In the genomic region with DNA sequence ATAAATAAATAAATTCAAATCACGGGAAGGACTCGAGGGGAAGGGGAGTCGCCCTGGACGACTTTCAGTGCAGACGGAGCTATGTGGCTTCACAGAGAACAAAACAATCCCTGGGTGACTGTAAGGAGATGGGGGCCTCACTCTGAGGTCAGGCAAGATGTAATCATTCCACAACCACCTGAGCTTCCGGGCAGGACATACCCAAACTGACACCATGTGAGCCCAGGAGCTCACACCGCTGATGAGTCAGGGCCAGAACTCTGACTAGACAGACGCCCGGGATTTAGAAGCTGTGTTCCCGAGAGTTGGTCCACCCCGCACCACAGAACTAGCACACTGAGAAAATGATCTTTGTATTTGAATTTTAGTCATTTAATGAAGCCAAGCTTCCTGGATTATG, we compare ENCODE assay signal across 14 mouse cellular contexts. TPM values are rescaled to one million over a fixed set of nuclear protein-coding genes. Genes with fewer than 3 reads are reported as not detected.
A peak's percentile ranks its signal among the peaks of the same experiment; 100 is the strongest.
DNase-seq lines count a peak whose midpoint lies in the region; ATAC-seq and TF ChIP-seq lines count a peak whose summit lies in the region.
"Had no signal": no experiment of that assay in that cellular context is flagged by ENCODE, and none has a peak within 500 bp of the region (broad histone marks: within the 10 kb centered on the region; RNA-seq: fewer than 3 reads in every experiment).

No protein-coding gene starts in this region.

- no peaks in the 10 kb centered on the region for H3K4me1 ChIP-seq in heart, embryonic 14.5 days (ENCODE audit: control insufficient read depth in 2 of 2, insufficient read depth in 2 of 2, low read length in 2 of 2)
- H3K4me1 ChIP-seq in limb, embryonic 11.5 days (ENCODE audit: control insufficient read depth, insufficient read depth, low read length) = no peaks in the 10 kb centered on the region
- H3K4me1 ChIP-seq in limb, embryonic 10.5 days = peaks cover 12% of the 10 kb centered on the region; the same call in 1 of the 2 replicates
- H3K4me1 ChIP-seq in CH12.LX (ENCODE audit: control insufficient read depth in 1 of 2, insufficient read depth in 2 of 2) = peaks cover 3 to 6% of the 10 kb centered on the region in 2 experiments; a peak in 3 of 4 replicates

- no peaks in the 10 kb centered on the region for H3K36me3 ChIP-seq in heart, embryonic 14.5 days (ENCODE audit: control insufficient read depth, insufficient read depth, low read length)
- H3K36me3 ChIP-seq in limb, embryonic 11.5 days (ENCODE audit: control insufficient read depth, insufficient read depth, low read length) = no peaks in the 10 kb centered on the region
- H3K36me3 ChIP-seq in limb, embryonic 10.5 days = no peaks in the 10 kb centered on the region
- no peaks in the 10 kb centered on the region for H3K36me3 ChIP-seq in CH12.LX (replicated peaks in 1 of 2; ENCODE audit: control insufficient read depth in 1 of 2, insufficient read depth in 1 of 2, low read length in 1 of 2)

- dilution Hi-C loops in CH12.LX (cut with MboI; ENCODE audit: extremely low pct_ligation_motif_present, extremely low pct_unique_long_range_greater_than_20kb, low sequenced_read_pairs) = no loop called here

- peak; percentile 3 for DNase-seq in adrenal gland, postnatal 14 days
- DNase-seq in adrenal gland, adult 8-10 months = no peak
- no peak for DNase-seq in heart, adult 8-10 months (ENCODE audit: low spot score)
- DNase-seq in limb, embryonic 11.5 days (ENCODE audit: low spot score) = no peak
- DNase-seq in limb, embryonic 10.5 days (ENCODE audit: low spot score) = no peak
- DNase-seq in CH12.LX (ENCODE audit: extremely low read depth) = no peak
- no peak for DNase-seq in B cell, adult 2 months
- DNase-seq: cerebellum, adult 8-10 months; kidney, postnatal 10 days; left cerebral cortex, postnatal 4 days; lung, adult 2 months; thymus, postnatal 25 days had no signal

- peak overlapping the region in 1 of 2 experiments; percentile 16; a peak in 1 of 4 replicates for H3K4me3 ChIP-seq in heart, embryonic 14.5 days (ENCODE audit: control insufficient read depth in 1 of 2, insufficient read depth in 1 of 2, low read depth in 1 of 2, low read length in 2 of 2)
- H3K4me3 ChIP-seq in limb, embryonic 11.5 days (ENCODE audit: low read depth, low read length) = no peak overlapping the region
- no peak overlapping the region for H3K4me3 ChIP-seq in limb, embryonic 10.5 days
- H3K4me3 ChIP-seq in CH12.LX (replicated peaks in 1 of 3; ENCODE audit: low read depth in 2 of 3, low read length in 2 of 3, poor library complexity in 1 of 3) = no peak overlapping the region

- TF ChIP-seq EP300 in CH12.LX (IDR thresholded peaks at IDR 0.05; ENCODE audit: low read length) = no peak

- H3K27ac ChIP-seq in heart, embryonic 14.5 days (replicated peaks in 1 of 2; ENCODE audit: control insufficient read depth in 1 of 2, insufficient read depth in 1 of 2, low read depth in 2 of 2, low read length in 2 of 2) = no peak overlapping the region
- H3K27ac ChIP-seq in limb, embryonic 11.5 days (replicated peaks; ENCODE audit: low read depth, low read length) = no peak overlapping the region
- no peak overlapping the region for H3K27ac ChIP-seq in limb, embryonic 10.5 days
- no peak overlapping the region for H3K27ac ChIP-seq in CH12.LX (ENCODE audit: insufficient read depth, low read depth)

- no peaks in the 10 kb centered on the region for H3K9me3 ChIP-seq in heart, embryonic 14.5 days (ENCODE audit: control insufficient read depth, low read length)
- H3K9me3 ChIP-seq in limb, embryonic 11.5 days (ENCODE audit: control insufficient read depth, low read length) = no peaks in the 10 kb centered on the region
- no peaks in the 10 kb centered on the region for H3K9me3 ChIP-seq in limb, embryonic 10.5 days (replicated peaks)
- H3K9me3 ChIP-seq in CH12.LX (replicated peaks; ENCODE audit: low read length) = no peaks in the 10 kb centered on the region

- no peaks in the 10 kb centered on the region for H3K27me3 ChIP-seq in heart, embryonic 14.5 days (ENCODE audit: control insufficient read depth, insufficient read depth, low read length)
- no peaks in the 10 kb centered on the region for H3K27me3 ChIP-seq in limb, embryonic 11.5 days (ENCODE audit: control insufficient read depth, insufficient read depth, low read length)
- H3K27me3 ChIP-seq in limb, embryonic 10.5 days (ENCODE audit: low read depth, poor library complexity, severe bottlenecking) = no peaks in the 10 kb centered on the region
- no peaks in the 10 kb centered on the region for H3K27me3 ChIP-seq in CH12.LX (replicated peaks)

- ATAC-seq in heart, embryonic 14.5 days (ENCODE audit: insufficient number of reproducible peaks, insufficient read depth, low FRiP score, low read depth) = no peak
- peak; percentile 6; the same call in 1 of the 2 replicates for ATAC-seq in limb, embryonic 11.5 days (ENCODE audit: insufficient number of reproducible peaks, low FRiP score, low TSS enrichment, low read depth)
- ATAC-seq: hindbrain, embryonic 16.5 days had no signal

- TF ChIP-seq CTCF in CH12.LX (conservative IDR thresholded peaks at IDR 0.05 in 1 of 2, IDR thresholded peaks at IDR 0.05 in 1 of 2; ENCODE audit: low read depth in 2 of 2, low read length in 2 of 2) = no peak

- no peak for TF ChIP-seq POLR2A in CH12.LX (IDR thresholded peaks at IDR 0.05; ENCODE audit: low read depth, low read length)

- H3K4me2 ChIP-seq in heart, embryonic 14.5 days (ENCODE audit: low read length) = peak overlapping the region; percentile 40
- no peak overlapping the region; the same call in 1 of the 2 replicates for H3K4me2 ChIP-seq in limb, embryonic 11.5 days (ENCODE audit: low read depth, severe bottlenecking)
- H3K4me2 ChIP-seq in CH12.LX (ENCODE audit: insufficient read depth, low read depth, poor library complexity, severe bottlenecking) = peak overlapping the region; percentile 34

- no peak for TF ChIP-seq RAD21 in CH12.LX (IDR thresholded peaks at IDR 0.05; ENCODE audit: low read depth, low read length)

- WGBS in heart, embryonic 14.5 days = 39% methylated on average over 11 of the region's 11 CpGs
- 49% methylated on average over 11 of the region's 11 CpGs for WGBS in limb, embryonic 11.5 days
- WGBS in limb, embryonic 10.5 days = 49% methylated on average over 11 of the region's 11 CpGs

- H3K79me2 ChIP-seq in CH12.LX (replicated peaks; ENCODE audit: control insufficient read depth, extremely low read depth, insufficient read depth, poor library complexity, severe bottlenecking) = no peaks in the 10 kb centered on the region

- in situ Hi-C loops in CH12.LX (cut with MboI; ENCODE audit: low pct_ligation_motif_present, low pct_unique_long_range_greater_than_20kb, low sequenced_read_pairs) = no loop called here

- no peak overlapping the region for H3K9ac ChIP-seq in heart, embryonic 14.5 days (ENCODE audit: low read length)
- H3K9ac ChIP-seq in limb, embryonic 11.5 days (ENCODE audit: low read length) = no peak overlapping the region
- 0 out of 2 replicates have a peak overlapping the region, but pooled peaks have one; percentile 0 for H3K9ac ChIP-seq in CH12.LX (ENCODE audit: insufficient read depth, low read depth)

TF ChIP-seq in CH12.LX, 34 proteins besides CTCF, POLR2A, EP300 and RAD21:
- TF ChIP-seq MEF2A (IDR thresholded peaks at IDR 0.05; ENCODE audit: borderline replicate concordance, low read depth, low read length) = peak; percentile 42; the same call in 1 of the 2 replicates
- TF ChIP-seq CHD1 (IDR thresholded peaks at IDR 0.05; ENCODE audit: low read depth, low read length) = no peak
- peak; percentile 50; the same call in 1 of the 2 replicates for TF ChIP-seq ETS1 (conservative IDR thresholded peaks at IDR 0.05; ENCODE audit: low read depth, low read length)
- TF ChIP-seq HCFC1 (IDR thresholded peaks at IDR 0.05; ENCODE audit: low read depth, low read length) = no peak
- no peak for TF ChIP-seq POLR2AphosphoS2 (IDR thresholded peaks at IDR 0.05; ENCODE audit: low read depth, low read length)
- no peak for TF ChIP-seq UBTF (IDR thresholded peaks at IDR 0.05; ENCODE audit: low read depth, low read length)
- TF ChIP-seq TBP (conservative IDR thresholded peaks at IDR 0.05; ENCODE audit: low read depth, low read length) = peak; percentile 70; the same call in 1 of the 2 replicates
- peak; percentile 63 for TF ChIP-seq BHLHE40 (IDR thresholded peaks at IDR 0.05; ENCODE audit: low read depth, low read length)
- TF ChIP-seq NRF1 (IDR thresholded peaks at IDR 0.05; ENCODE audit: low read depth, low read length) = no peak
- TF ChIP-seq TCF12 (IDR thresholded peaks at IDR 0.05; ENCODE audit: low read depth, low read length) = 0 out of 2 replicates have a peak, but pooled peaks have one; percentile 35
- TF ChIP-seq ELF1 (IDR thresholded peaks at IDR 0.05; ENCODE audit: low read depth, low read length) = peak; percentile 18; the same call in 1 of the 2 replicates
- TF ChIP-seq MXI1 (IDR thresholded peaks at IDR 0.05; ENCODE audit: low read depth, low read length) = no peak

RNA-seq across cellular contexts. Expression of gene Zc3h15, which starts 21.4 kb away (rescaled TPM):
- 94.0 and 102 TPM in 2 replicates for total RNA-seq in adrenal gland, postnatal 14 days (2021)
- 100 to 1,000 TPM in 2 of 4 experiments, 10 to 100 TPM in 2; 83.8 to 125 (median 98.6) TPM for total RNA-seq in adrenal gland, adult 8-10 months (2022)
- 80.3 and 84.2 TPM in 2 replicates for polyA plus RNA-seq in heart, embryonic 14.5 days (2014; fragmentation: Nextera tagmentation; extraction: Ambion mirVana)
- total RNA-seq in heart, adult 8-10 months (2022) = 10 to 100 TPM; 48.8 to 54.2 (median 52.4) TPM
- polyA plus RNA-seq in limb, embryonic 11.5 days (2014; fragmentation: Nextera tagmentation; extraction: Ambion mirVana) = 164 and 171 TPM in 2 replicates
- polyA plus RNA-seq in limb, embryonic 10.5 days (2016; fragmentation: Nextera tagmentation; extraction: Ambion mirVana) = 115 and 134 TPM in 2 replicates
- total RNA-seq in CH12.LX (2012; rRNA removed) (172 and 176 TPM in 2 replicates), CH12.LX (2014; rRNA removed) (233 and 262 TPM in 2 replicates)
- 277 and 339 TPM in 2 replicates for polyA plus RNA-seq in CH12.LX (2012; ENCODE audit: insufficient read length, low read depth)
